Mouse (Mus musculus): ENCODE data around the gene Usp20. TPM values are rescaled to one million over a fixed set of nuclear protein-coding genes. Genes with fewer than 3 reads are reported as not detected.
A peak's percentile ranks its signal among the peaks of the same experiment; 100 is the strongest.
"Not testable (repeated sequence)": the region's sequence is repeated elsewhere in the genome, so short reads cannot be mapped to it uniquely, and the experiment has no call there.

Gene Usp20
- total RNA-seq (2021), result 10 to 100 TPM; 84.0 to 85.6 TPM
- long read RNA-seq, experiment 1, full-length matches to known transcripts, result 51 of 73 reads
- long read RNA-seq, experiment 1, partial matches to known transcripts, result 9 of 73 reads
- long read RNA-seq, experiment 1, other reads (novel, unspliced or antisense), result 13 of 73 reads
- long read RNA-seq, experiment 2, full-length matches to known transcripts, result 53 of 94 reads
- long read RNA-seq, experiment 2, partial matches to known transcripts, result 21 of 94 reads
- long read RNA-seq, experiment 2, other reads (novel, unspliced or antisense), result 20 of 94 reads

DNA sequence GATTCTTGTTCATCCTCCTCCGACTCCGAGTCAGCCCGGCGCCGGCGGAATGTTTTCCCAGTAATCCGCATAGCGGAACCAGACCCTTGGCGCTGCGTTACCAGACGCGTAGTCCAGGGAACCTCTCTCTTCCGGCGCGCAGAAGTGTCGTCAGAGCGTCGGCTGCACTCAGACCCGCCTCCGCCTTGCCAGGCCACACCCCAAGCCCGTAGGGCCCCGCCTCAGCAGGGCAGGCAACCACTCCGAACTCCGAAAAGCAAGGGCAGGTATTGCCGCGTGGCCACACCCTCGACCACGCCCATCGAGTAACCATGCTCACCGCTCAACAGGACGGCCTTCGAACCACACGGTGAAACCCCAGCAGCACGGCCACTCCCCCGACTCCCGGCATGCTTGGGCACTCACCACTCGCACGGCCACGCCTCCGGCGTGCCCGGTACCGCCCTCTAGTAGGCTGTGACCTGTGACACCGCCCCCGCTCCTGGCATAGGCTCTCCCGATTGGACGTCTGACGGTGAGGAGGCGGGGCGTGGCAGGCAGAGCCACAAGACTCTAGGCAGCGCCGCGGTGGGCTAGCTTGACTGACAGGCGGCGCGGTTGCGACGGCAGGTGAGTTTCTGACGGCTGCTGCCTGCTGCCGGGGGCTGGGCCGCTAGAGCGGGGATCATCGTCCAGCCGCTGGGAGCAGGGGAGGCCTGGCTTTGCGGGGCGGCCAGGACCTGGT, at the start of gene Usp20, which contains the start of gene BC005624:
TSS of gene Usp20 (plus strand) at position 490 of the 724 bp plus-strand sequence.
TSS of gene BC005624 (minus strand) at position 412 of the 724 bp plus-strand sequence.
- DNase-seq (ENCODE audit: low spot score in 2 of 2), result peak; percentile 99 to 100

GRCm38 (mm10) chr2:30933032-30933431, 49.0 kb upstream of the Usp20 start:
- DNase-seq (ENCODE audit: low spot score in 2 of 2), result no peak

DNA sequence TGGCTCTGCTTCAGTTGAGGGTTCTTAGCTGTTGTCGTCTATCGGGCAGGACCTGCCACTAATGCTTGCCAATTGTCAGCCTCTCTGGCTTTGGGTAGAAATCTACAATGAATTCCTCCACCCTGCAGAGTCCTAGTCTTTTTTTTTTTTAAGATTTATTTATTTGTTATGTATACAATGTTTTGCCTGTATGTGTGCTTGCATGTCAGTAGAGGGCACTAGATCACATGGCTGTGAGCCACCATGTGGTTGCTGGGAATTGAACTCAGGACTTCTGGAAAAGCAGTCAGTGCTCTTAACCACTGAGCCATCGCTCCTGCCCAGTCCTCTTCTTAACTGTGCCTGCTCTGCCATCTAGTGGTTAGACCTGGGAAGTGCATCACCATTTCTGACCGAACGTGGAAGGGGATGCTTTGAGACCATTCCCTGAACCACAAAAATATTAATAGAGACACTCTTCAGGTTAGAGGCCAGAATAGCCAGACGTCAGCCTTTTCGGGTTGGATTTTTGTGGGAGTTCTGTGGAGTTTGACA, 48.1 kb upstream of the Usp20 start:
- DNase-seq (ENCODE audit: low spot score in 2 of 2), result peak; percentile 80 to 83

- no peak for DNase-seq (ENCODE audit: low spot score in 2 of 2)
These were observed 45.3 kb upstream of the Usp20 start for GRCm38 (mm10) chr2:30936808-30937207.

DNA sequence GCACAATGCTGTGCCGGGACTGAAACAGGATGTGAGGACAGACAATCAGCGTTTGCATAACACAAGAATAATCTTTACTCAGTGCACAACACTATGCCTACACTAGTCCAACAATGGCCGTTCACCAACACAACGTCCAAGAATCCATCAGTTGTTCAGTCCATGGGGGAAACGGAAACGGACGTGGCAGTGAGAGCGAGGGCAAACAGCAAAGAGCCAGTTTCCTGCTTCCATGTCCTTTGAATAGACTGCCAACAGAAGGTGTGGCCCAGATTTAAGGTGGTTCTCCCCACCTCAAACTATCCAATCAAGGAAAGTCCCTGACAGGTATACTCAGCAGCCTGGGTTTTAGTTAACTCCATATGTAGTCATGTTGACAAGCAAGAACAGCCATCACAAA, 44.3 kb upstream of the Usp20 start:
- DNase-seq (ENCODE audit: low spot score in 2 of 2), result no peak

DNA sequence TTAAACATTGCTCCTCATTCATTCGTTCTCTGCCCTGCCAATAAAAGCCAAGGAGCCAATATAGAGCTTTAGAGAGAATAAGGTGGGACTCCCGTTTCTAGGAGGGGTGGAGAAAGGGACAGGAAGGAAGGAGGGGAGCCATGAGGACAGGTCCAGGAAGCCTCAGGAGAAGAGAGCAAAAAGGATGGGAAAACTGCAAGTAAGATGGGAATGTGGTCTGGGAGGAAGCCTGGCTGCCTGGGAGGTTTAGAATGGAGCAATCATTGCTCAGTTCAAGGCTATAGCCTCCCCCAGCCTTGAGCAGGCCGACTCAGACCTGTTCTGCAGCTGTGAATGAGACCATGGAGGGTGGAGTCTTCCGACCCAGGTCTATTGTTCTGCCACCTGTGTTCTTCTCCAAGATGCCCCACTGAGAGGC, 43.5 kb upstream of the Usp20 start:
- DNase-seq (ENCODE audit: low spot score in 2 of 2), result no peak

DNA sequence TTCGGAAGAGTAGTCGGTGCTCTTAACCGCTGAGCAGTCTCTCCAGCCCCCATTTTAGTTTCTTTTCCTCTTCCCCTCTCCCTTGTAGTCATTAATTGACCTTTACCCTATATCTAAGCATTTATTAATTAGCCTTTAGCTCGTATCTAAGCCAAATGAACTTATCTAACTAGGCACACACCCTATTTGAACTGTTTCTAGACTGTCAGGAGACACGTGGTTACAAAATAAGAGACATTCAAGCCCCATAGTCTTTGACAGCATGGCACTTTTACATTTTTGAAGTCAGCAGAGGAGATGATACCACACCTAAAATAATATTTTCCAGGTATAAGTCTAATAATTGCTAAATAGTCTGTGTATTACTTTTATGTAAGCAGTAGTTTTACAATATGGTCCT, 40.5 kb upstream of the Usp20 start:
- DNase-seq (ENCODE audit: low spot score in 2 of 2), result no peak

DNA sequence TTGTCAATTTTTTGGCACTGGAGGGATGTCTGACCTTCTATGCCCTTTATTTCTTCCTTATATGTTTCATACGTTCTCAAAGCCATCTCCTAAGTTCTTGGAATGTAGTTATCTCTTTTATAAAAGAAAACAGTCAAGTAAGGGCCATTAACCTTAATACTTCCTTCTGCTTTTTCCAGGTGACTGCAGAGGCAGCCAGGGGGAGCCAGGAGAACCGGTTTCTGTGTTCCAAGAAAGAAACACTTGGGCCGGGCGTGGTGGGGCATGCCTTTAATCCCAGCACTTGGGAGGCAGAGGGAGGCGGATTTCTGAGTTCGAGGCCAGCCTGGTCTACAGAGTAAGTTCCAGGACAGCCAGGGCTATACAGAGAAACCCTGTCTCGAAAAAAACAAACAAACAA, 40.0 kb upstream of the Usp20 start:
- not testable (repeated sequence) for DNase-seq (ENCODE audit: low spot score in 2 of 2)

GRCm38 (mm10) chr2:30942603-30943011, 39.5 kb upstream of the Usp20 start:
- DNase-seq (ENCODE audit: low spot score in 2 of 2), result peak; percentile 62 to 71

- no peak for DNase-seq (ENCODE audit: low spot score in 2 of 2)
These were observed 29.6 kb upstream of the Usp20 start for GRCm38 (mm10) chr2:30952457-30952823.

DNA sequence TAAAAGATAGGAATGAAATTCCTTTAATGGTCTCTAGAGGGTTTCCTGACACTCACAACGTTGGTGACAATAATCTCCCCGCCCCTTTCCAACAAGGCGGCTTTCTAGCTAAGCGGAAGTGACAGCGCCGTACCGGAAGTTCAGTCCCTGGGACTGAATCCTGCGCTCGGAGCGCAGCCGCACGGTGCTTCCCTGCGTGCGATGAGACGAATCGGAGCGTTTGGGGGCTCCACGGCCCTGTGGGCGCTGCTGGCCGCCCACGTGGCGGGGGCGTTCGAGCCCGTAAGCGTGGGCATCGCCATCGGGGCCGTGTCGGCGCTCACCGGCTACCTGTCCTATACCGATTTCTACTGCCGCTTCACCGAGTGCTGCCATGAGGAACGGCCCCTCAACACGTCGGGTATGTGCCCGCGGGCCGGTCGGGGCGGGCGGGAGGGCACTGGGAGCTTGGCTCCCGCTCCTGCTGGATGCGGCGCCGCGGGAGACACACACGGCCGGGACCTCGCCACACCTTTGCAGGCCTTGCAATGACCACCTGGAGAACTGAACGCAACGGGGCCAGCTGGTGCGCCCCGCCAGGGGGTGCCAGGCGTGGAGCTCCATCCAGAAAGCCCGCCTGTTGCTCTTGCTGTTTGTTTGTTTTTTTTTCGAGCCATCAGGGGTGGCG, 29.1 kb upstream of the Usp20 start, which contains the start of gene Tor1b:
TSS of gene Tor1b (plus strand) at position 136 of the 667 bp plus-strand sequence.
- peak; percentile 88 to 93 for DNase-seq (ENCODE audit: low spot score in 2 of 2)

DNA sequence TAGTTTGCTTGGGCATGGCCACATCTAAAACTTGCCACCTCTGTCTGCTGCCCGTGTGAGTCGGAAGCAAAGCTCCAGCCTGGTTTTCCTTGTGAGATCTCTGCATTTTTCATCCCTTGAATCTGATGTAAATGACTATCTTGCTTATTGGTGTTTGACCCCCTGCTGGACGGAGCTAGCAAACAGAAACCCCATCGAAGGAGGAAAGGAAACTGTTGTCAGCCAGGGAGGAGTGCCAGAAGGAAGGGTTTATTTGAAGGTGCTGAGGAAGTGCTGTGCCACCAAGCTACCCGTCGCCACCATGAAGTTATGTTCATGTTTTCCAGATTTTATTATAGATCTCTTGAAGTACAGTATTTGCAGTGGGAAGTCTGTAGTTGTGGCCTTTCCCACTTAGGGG, 27.3 kb upstream of the Usp20 start:
- no peak for DNase-seq (ENCODE audit: low spot score in 2 of 2)

DNA sequence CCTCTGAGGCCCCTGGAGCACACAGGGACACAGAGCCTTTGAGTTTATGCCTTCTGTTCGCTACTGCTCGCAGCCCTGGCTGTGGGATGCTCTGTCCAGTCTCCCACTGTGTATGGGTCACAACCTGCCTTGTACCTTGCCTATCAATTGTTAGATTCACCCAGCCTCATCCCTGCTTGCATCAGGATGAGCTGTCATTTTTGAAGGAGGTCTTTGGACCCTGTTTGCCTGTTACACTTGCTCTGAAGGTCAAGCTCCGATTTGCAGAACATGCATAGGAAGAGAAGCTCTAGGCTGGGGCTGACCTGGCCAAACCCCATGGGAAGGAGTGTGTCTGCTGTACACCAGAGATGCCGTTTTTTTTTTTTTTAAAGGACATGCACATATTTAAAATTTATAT, 24.6 kb upstream of the Usp20 start:
- no peak for DNase-seq (ENCODE audit: low spot score in 2 of 2)

- no peak for DNase-seq (ENCODE audit: low spot score in 2 of 2)
These were observed 23.4 kb upstream of the Usp20 start for GRCm38 (mm10) chr2:30958726-30959125.

- no peak for DNase-seq (ENCODE audit: low spot score in 2 of 2)
These were observed 22.2 kb upstream of the Usp20 start for GRCm38 (mm10) chr2:30959856-30960255.

DNA sequence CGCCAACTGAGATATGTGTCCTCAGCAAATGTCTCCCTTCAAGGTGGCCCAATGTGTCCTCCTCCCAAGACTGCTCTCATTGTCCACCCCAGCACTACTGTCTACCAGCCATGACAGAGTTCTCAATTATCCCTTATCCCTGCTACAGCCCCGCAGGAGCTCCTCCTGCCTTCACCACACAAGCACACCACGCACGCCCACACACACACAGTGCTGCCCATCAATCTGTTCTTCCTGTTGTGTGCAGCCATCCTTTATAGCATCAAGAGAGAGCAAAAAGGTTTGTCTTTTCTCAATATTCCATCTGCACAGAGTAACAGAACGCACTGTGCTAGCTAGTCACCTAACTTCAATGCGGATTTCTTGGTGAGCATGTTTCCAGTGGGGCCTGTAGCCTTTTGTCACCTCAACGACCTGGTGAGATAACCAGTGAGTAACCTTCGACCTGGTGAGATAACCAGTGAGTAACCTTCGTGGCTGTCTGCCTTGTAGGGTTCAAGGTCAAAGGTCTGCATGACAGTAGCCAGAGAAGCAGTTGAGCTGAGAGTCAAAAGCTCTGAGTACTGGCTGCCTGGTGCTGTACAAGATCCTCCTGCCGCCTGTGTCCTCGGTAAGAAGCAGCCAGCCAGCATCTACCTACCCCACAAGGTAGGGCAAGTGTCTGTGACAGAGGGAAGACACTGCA, 19.4 kb upstream of the Usp20 start:
- peak in 1 of 2 experiments; percentile 49 for DNase-seq (ENCODE audit: low spot score in 2 of 2)

GRCm38 (mm10) chr2:30965627-30966026, 16.5 kb upstream of the Usp20 start:
- no peak for DNase-seq (ENCODE audit: low spot score in 2 of 2)

GRCm38 (mm10) chr2:30966826-30967225, 15.3 kb upstream of the Usp20 start:
- no peak for DNase-seq (ENCODE audit: low spot score in 2 of 2)

- DNase-seq (ENCODE audit: low spot score in 2 of 2), result peak; percentile 84 to 94
These were observed 14.4 kb upstream of the Usp20 start, which contains the start of gene Tor1a for GRCm38 (mm10) chr2:30967352-30968327. TSS of gene Tor1a (minus strand) at chr2:30967933.

- DNase-seq (ENCODE audit: low spot score in 2 of 2), result no peak
These were observed 945 bp downstream of the Usp20 start for GRCm38 (mm10) chr2:30983024-30983423.

Measured in layer of hippocampus, postnatal 14 days (tissue).